Mouse (Mus musculus) cerebellum, adult 2 months (tissue): Measurements from ENCODE around the gene F13a1. TPM values are rescaled to one million over a fixed set of nuclear protein-coding genes. Genes with fewer than 3 reads are reported as not detected.

Experiments used
- DNase-seq, 2 experiments: peaks; one replicate each; pipeline ENCODE4 v3.0.0; 2021
- H3K27ac ChIP-seq: fragments of 200-500 bp; 2 replicates; pipeline ENCODE4 v1.5.1; 2012; ENCODE audit warnings: low read length, control low read depth, inconsistent platforms; ENCODE audit not compliant: insufficient read depth
- H3K27me3 ChIP-seq: fragments of 200-500 bp; 2 replicates; pipeline ENCODE4 v1.6.1; 2012; ENCODE audit warnings: inconsistent platforms, mild to moderate bottlenecking, low read length, moderate library complexity; ENCODE audit not compliant: control insufficient read depth, insufficient read depth
- H3K4me1 ChIP-seq: fragments of 200-500 bp; 2 replicates; pipeline ENCODE4 v1.6.1; 2011; ENCODE audit warnings: low read length; ENCODE audit not compliant: control insufficient read depth, insufficient read depth
- H3K4me3 ChIP-seq: fragments of 200-500 bp; replicated peaks from 2 replicates; pipeline ENCODE3; 2011; ENCODE audit warnings: mild to moderate bottlenecking, low read depth, low read length, control low read depth; ENCODE audit not compliant: insufficient read depth
- CTCF ChIP-seq: fragments of 200-500 bp; IDR thresholded peaks from 2 replicates; pipeline ENCODE4 v1.5.1; 2011; ENCODE audit warnings: low read depth, mild to moderate bottlenecking, control low read depth, low read length, moderate library complexity, borderline replicate concordance; ENCODE audit not compliant: insufficient read depth
- POLR2A ChIP-seq: fragments of 200-500 bp; IDR thresholded peaks from 2 replicates; pipeline ENCODE4 v1.6.1; 2011; ENCODE audit warnings: low read length, control low read depth, borderline replicate concordance; ENCODE audit not compliant: insufficient read depth
- WGBS: fragments of 180-500 bp; shearing (Covaris S2); methylation state at CpG from one replicate; pipeline ENCODE4 v1.1.7; 2018; 5-methylcytosine and 5-hydroxymethylcytosine counted together
- polyA plus RNA-seq: library from polyadenylated mRNA; depleted of rRNA; stranded (reverse); fragments of >200 nt; gene quantifications from 2 replicates; pipeline ENCODE4 v1.2.3, GENCODE M21; 2012

Gene F13a1
- polyA plus RNA-seq, 1 experiment = 0.57 TPM

DNA sequence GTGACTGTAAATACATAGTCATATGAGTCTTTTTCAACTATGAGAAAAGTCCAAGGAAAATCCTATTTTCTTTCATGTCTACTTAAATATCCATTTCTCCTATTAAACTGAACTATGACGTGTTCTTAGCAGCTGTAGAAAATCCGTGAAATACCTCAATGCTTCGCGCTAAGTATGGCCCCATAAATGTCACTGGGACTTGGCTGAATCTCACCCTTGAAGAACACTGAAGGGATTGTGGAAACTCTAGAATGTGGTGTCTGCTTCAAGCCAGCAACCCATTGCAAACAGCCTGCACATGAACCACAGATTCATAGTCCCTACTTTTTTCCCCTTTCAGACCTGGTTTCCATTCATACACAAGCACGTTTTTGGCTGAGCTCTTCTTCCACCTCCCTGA, 56.5 kb downstream of the F13a1 start:
- Histone ChIP-seq H3K4me1 (no peaks in the 10 kb centered on the region), H3K27ac (no peak overlapping the region), H3K27me3 (no peaks in the 10 kb centered on the region), H3K4me3 (no peak overlapping the region)
- TF ChIP-seq POLR2A (no peak), CTCF (no peak)
- 90% methylated on average over 5 of the region's 5 CpGs for WGBS
- DNase-seq = no peak

DNA sequence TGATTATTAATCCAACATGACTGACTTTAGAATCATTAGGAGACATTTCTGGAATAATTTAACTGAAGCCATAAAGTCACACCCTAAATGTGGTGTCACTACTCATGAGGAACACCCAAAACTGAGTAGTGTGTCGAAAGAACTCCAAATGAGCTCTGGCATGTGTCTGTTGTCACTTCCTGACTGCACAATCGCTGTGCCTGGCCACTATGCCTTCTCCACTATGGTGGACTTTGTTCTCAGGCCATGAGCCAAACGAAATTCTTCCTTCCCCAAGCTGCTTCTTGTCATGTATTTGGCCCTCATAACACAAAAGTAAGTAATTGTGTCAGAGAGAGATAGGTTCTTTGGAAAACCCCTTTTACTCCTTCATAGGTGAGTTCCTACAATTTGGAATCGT, 61.7 kb downstream of the F13a1 start:
- Histone ChIP-seq H3K4me3 (no peak overlapping the region), H3K4me1 (no peaks in the 10 kb centered on the region), H3K27ac (no peak overlapping the region), H3K27me3 (no peaks in the 10 kb centered on the region)
- 71% methylated on average over 4 of the region's 4 CpGs for WGBS
- TF ChIP-seq POLR2A (no peak), CTCF (no peak)
- no peak for DNase-seq

DNA sequence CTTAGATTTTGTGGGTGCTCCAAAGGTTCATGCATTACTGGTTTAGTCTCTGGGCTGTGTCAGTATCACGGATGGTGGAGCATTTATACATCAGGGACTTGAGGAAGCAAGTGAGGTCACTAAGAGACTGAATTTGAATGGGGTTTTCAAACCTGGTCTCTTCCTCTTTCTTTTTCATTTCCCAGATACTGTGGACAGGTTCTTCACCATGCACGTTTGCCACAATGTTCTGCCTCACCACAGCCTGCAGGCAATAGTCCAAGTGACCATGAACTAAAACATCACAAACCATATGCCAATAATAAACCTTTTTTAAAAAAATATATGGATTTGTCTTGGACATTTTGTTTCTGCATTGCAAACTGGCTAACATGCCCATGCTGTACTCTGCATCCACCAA, 77.0 kb downstream of the F13a1 start:
- WGBS = 82% methylated on average over 2 of the region's 2 CpGs
- no peak for DNase-seq
- no peak overlapping the region for H3K4me3 ChIP-seq
- TF ChIP-seq CTCF (no peak), POLR2A (no peak)
- H3K27me3 ChIP-seq = no peaks in the 10 kb centered on the region
- no peak overlapping the region for H3K27ac ChIP-seq
- H3K4me1 ChIP-seq = no peaks in the 10 kb centered on the region

DNA sequence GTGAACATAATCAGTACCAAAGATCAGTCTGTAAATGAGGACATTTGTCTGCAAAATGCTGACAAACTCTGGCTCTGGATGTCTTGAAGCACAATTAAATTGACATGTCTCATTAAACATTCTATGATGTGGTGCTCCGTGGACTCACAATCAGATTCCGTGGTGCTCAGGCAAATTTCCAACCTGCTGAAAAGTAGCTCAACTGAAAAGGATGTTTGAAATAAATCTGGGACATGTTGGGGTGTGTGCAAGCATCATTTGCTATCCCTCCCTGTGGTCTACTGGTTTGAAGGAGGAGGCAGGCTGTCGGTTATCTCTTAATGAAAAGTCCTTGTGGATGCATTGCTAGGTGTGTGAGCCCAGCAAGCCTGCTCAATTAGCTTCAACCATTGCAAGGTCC, 77.8 kb downstream of the F13a1 start:
- no peaks in the 10 kb centered on the region for H3K4me1 ChIP-seq
- H3K27me3 ChIP-seq = no peaks in the 10 kb centered on the region
- TF ChIP-seq POLR2A (no peak), CTCF (no peak)
- WGBS = 57% methylated on average over 3 of the region's 3 CpGs
- no peak overlapping the region for H3K4me3 ChIP-seq
- H3K27ac ChIP-seq = no peak overlapping the region
- DNase-seq = no peak

DNA sequence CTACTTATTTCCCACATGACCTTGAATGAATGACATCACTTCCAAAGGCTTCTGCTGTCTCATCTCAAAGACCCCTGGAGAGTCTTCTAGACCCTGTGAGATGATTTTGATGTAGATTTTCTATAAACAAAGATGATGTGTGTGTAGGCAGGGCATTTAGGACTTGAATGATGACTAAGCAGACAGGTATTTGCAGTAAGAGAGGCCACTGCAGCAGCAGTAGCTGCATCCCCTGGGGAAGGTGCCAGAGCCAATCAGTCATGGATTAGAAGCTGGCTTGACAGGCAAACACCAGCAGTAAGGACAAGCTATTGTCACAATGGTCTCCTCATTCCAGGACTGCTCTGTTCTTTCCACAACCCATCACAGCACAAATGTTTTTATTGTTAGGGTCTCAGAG, 87.1 kb downstream of the F13a1 start:
- Histone ChIP-seq H3K27me3 (no peaks in the 10 kb centered on the region), H3K27ac (no peak overlapping the region), H3K4me3 (no peak overlapping the region)

DNA sequence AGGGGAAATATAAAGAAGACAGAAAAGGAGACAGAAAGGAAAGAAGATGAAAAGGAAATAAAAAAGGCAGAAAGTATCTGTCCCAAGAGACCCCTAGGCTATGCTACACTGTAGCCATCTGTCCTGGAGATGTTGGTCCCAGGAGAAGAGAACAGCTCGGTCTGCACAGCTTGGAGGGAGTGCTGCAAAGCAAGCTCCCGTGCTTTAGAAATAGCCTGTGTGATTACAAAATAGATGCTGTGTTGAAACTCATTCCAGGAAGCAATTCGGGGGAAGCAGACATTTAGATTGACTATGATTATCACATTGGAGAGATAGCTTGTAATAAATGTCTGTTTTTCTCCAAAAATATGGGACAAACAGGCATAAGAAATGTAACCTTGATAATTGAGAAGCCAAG, 91.0 kb downstream of the F13a1 start:
- H3K4me3 ChIP-seq = no peak overlapping the region
- no peaks in the 10 kb centered on the region for H3K4me1 ChIP-seq
- no peaks in the 10 kb centered on the region for H3K27me3 ChIP-seq
- 38% methylated on average over 3 of the region's 3 CpGs for WGBS
- TF ChIP-seq POLR2A = no peak
- TF ChIP-seq CTCF = no peak
- H3K27ac ChIP-seq = no peak overlapping the region
- no peak for DNase-seq

More for the DNA sequence above, 87.1 kb downstream of the F13a1 start:
- TF ChIP-seq CTCF = no peak
- no peak for TF ChIP-seq POLR2A
- DNase-seq = no peak
- H3K4me1 ChIP-seq = no peaks in the 10 kb centered on the region

DNA sequence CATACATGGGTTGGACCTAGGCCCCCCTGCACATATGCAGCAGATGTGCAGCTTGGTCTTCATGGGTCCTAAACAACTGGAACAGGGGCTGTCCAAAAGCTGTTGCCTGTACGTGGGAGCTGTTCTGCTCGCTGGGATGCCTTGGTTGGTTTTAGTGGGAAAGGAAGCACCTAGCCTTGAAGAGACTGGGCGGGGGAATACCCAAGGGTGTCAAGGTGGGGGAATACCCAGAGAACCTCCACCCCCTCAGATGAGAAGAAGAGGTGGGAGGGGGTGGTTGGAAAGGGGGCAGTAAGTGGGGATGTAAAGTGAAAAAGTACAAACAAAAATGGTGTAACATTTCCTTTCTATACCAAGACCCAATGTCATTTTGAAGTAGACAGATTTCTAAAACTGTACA, 95.1 kb downstream of the F13a1 start:
- H3K4me1 ChIP-seq = no peaks in the 10 kb centered on the region
- H3K27me3 ChIP-seq = no peaks in the 10 kb centered on the region
- TF ChIP-seq POLR2A (no peak), CTCF (no peak)
- 93% methylated on average over 3 of the region's 3 CpGs for WGBS
- no peak overlapping the region for H3K4me3 ChIP-seq
- no peak for DNase-seq
- no peak overlapping the region for H3K27ac ChIP-seq

DNA sequence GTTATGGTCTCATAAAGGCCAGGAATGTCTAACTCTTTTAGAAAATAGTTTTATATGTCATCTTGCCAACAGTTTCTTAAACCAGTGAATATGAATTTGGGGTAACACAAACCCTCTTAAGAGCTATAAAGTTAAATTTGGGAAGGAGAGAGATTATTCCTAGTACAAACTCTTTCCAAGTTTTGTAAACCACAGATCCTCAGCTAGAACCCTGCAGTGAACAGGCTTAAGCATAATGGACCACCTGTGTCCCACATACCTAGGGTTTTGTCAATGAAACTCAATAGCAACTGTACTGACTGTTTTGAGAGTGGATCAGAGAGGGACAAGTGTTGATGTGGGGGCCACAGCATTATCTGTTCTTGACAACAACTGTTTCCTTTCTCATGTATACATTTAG, 96.4 kb downstream of the F13a1 start:
- DNase-seq = no peak
- Histone ChIP-seq H3K27ac (no peak overlapping the region), H3K4me3 (no peak overlapping the region), H3K4me1 (no peaks in the 10 kb centered on the region), H3K27me3 (no peaks in the 10 kb centered on the region)
- no peak for TF ChIP-seq POLR2A

DNA sequence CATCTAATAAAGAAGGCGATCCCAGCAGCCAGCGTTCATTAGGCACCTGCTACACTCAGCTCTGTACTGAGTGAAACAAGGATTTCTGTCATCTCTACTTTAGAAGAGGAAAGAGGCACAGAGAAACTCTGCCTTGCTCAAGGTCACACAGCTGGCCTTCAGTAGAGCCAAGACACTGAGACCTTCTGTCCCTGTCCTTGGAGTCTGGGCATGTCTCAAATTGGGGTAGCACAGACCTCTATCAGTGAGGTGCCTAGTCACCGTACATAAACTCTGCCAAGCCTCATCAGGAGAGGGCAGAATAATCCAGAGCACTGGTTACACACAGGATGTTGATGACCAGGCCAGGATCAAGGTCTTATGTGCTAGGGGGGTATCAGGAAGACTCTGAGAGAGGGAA, 108.2 kb downstream of the F13a1 start:
- Histone ChIP-seq H3K4me3 (no peak overlapping the region), H3K4me1 (no peaks in the 10 kb centered on the region), H3K27me3 (no peaks in the 10 kb centered on the region), H3K27ac (no peak overlapping the region)
- WGBS = 34% methylated on average over 3 of the region's 3 CpGs
- DNase-seq = no peak
- TF ChIP-seq CTCF (no peak), POLR2A (no peak)
